Mouse (Mus musculus): ENCODE results near the gene Ciapin1.
"Not testable (repeated sequence)": the region's sequence is repeated elsewhere in the genome, so short reads cannot be mapped to it uniquely, and the experiment has no call there.

Gene Ciapin1

DNA sequence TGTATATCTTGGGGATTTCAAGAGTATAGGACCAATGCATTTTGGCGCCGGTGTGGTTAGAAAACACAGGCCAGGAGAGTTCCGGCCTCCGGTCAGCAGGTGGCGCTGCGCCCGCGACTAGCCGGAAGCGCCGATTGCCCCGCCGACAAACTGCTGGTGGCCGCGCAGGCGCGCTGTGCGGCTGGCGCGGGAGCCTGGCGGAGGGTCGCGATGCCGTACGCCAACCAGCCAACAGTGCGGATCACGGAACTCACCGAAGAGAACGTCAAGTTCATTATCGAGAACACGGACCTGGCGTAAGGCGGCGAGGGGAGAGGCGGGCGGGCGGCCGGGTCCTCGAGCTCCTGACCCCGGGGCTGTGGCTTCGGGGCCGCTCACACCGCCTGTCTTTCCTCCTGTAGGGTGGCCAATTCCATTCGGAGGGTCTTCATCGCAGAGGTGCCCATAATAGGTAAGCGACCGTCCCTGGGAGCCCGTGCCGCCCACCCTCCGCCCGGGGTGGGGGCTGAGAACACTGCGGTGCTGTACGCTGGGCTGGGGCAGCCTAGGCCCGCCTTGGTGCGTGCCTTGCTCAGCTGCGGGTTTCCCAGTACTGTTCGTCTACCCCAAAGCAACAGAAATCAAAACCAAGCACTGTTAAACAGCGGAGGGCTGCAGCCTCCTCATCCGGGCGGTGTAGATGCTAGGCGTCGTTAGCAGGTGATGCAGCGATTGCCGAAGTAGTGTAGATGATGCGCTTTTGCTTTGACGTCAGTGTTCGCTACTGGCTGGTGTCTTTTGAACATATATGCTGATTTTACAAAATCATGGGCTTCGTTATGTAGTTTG lies 19.4 kb upstream of the Ciapin1 start, which contains the start of gene Polr2c:
TSS of gene Polr2c (plus strand) at position 105 of the 828 bp plus-strand sequence.
- peak; percentile 80 to 88 for DNase-seq (ENCODE audit: low spot score in 2 of 2)

GRCm38 (mm10) chr8:94857011-94857345 lies 18.8 kb upstream of the Ciapin1 start:
- DNase-seq (ENCODE audit: low spot score in 2 of 2) = no peak

- DNase-seq (ENCODE audit: low spot score in 2 of 2) = not testable (repeated sequence)
Observed at GRCm38 (mm10) chr8:94854761-94855160, 16.6 kb upstream of the Ciapin1 start.

DNA sequence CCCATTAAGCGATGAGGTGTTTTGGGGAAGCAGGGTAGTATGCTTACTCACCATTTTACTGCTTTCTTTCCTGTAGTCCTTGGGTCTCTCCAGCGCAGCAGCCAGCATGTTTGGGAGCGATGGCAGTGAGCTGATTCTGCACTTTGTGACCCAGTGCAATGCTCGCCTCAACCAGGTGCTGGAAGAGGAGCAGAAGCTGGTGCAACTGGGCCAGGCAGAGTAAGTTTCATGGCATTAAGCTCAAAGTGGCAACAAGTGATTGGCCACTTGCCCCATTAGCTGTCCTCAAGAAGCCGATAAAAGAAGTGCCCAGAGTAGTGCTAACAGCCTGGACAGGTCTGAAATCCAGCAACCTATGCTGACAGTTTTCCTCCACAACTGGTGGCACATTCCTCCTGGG lies 11.9 kb upstream of the Ciapin1 start:
- no peak for DNase-seq (ENCODE audit: low spot score in 2 of 2)

GRCm38 (mm10) chr8:94841183-94841582 lies 3.0 kb upstream of the Ciapin1 start:
- no peak for DNase-seq (ENCODE audit: low spot score in 2 of 2)

- DNase-seq (ENCODE audit: low spot score in 2 of 2) = peak; percentile 64 to 82
Observed at GRCm38 (mm10) chr8:94838600-94838999, 442 bp upstream of the Ciapin1 start.

DNA sequence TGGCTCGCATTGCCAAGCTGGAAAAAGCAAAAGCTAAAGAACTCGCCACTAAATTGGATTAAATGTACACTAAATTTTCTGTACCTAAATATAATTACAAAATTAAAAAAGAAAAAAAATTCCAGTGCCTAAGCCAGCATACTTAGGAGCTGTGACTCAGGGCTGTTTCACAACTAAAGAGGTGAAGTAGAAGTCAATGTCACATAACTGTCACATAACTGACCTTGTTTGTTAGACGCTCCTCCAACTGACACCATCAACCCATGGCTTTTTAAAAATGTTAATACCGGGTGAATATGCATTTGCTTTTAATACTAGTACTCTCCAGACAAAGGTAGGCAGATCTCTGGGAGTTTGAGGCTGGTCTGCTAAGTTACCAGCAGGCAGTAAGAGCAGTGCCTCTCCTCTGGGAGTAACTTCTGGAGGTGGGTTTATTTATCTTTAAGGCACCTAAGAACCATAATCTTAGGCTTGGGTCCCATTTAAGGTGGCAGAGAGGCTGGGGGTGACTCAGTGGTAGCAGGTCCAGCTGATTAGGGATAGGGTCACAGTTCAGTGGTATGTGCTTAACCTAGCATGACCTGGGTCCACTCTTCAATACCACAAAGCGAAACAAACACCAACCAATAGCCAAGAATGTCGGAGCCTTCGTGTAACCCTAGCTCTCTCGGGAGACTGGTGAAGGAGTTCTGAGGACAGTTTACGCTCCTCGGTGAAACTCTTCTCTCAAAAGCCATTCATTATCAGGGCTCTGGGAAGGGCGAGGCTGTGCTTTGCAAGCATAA lies 1.5 kb downstream of the Ciapin1 start:
- no peak for DNase-seq (ENCODE audit: low spot score in 2 of 2)

DNA sequence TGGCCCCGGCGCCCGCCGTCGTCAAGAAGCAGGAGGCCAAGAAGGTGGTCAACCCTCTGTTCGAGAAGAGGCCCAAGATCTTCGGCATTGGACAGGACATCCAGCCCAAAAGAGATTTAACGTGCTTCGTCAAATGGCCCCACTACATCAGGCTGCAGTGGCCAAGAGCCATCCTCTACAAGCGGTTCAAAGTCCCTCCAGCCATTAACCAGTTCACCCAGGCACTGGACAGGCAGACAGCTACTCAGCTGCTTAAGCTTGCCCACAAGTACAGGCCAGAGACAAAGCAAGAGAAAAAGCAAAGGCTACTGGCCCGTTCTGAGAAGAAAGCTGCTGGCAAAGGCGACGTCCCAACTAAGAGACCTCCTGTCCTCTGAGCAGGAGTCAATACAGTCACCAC lies 2.4 kb downstream of the Ciapin1 start:
- not testable (repeated sequence) for DNase-seq (ENCODE audit: low spot score in 2 of 2)

- DNase-seq (ENCODE audit: low spot score in 2 of 2) = not testable (repeated sequence)
Observed at GRCm38 (mm10) chr8:94833901-94834405, 4.2 kb downstream of the Ciapin1 start.

DNA sequence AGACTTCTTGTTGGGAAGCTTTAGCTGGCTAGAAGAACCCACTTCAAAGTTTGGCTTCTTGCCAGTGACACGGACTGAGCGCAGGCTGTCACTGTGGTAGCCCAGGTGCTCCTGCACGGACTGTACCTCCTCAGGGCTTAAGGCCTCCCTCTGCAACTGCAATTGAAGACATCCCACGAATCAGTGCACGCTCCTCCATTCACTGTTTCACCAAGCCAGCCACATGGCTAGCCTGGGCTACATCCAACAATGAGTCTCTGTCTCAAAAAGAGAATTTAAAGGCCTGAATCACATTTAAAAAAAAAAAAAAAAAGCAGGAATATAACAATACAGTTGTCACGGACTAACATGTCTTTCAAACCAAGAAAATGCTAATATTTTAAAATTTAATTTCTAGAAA lies 9.9 kb downstream of the Ciapin1 start:
- DNase-seq (ENCODE audit: low spot score in 2 of 2) = no peak

- DNase-seq (ENCODE audit: low spot score in 2 of 2) = no peak
Observed at GRCm38 (mm10) chr8:94826210-94826609, 11.9 kb downstream of the Ciapin1 start.

GRCm38 (mm10) chr8:94825170-94825569 lies 13.0 kb downstream of the Ciapin1 start:
- no peak for DNase-seq (ENCODE audit: low spot score in 2 of 2)

DNA sequence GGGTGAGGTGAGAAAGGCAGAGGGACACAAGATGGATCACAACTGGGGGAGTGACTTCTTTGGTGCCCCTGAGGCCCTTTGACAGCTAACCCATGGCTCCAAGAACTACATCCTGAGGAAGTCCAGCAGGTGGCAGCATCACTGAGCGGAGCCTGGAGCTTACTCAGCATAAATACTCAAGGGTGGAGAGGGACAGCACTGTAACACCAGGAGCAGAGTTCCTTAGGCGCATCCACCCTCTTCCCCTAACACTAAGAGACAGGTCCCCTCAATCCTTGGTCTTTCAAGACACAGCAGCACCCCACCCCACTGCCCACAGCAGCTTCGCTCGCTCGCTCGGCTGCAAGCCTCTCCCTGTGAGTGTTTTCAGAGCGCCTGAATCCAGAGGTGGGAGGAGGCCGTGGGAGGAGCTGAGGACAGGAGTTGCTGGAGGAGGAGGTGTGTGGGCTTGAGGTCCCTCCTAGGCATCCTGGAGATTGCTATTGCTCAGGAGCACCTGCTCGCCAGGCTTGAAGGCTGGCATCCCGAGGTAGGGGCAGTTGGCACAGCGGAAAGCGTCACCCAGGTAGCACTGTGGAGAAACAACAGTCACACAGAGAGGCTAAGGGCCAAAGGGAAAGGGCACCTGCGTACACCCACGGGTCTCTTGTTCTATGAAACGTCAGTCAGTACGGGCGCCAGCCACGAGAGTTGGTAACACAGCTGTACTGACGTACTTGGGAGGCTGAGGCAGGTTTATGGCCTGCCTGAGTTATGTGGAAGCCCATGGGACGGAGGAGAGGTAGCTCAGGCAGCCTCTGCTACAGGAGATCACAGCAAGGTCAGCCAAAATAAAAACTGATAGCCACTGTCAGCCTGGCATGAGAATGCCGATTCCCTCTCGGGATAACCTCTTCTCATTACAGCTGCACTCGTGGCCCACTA lies 15.3 kb downstream of the Ciapin1 start:
- peak in 1 of 2 experiments; percentile 53 for DNase-seq (ENCODE audit: low spot score in 2 of 2)

- no peak for DNase-seq (ENCODE audit: low spot score in 2 of 2)
Observed at GRCm38 (mm10) chr8:94821381-94821780, 16.8 kb downstream of the Ciapin1 start.

GRCm38 (mm10) chr8:94820553-94820952 lies 17.6 kb downstream of the Ciapin1 start:
- DNase-seq (ENCODE audit: low spot score in 2 of 2) = no peak

- no peak for DNase-seq (ENCODE audit: low spot score in 2 of 2)
Observed at GRCm38 (mm10) chr8:94819671-94820179, 18.4 kb downstream of the Ciapin1 start.

GRCm38 (mm10) chr8:94817933-94818332 lies 20.2 kb downstream of the Ciapin1 start:
- no peak for DNase-seq (ENCODE audit: low spot score in 2 of 2)

GRCm38 (mm10) chr8:94814556-94814955 lies 23.6 kb downstream of the Ciapin1 start:
- no peak for DNase-seq (ENCODE audit: low spot score in 2 of 2)

- DNase-seq (ENCODE audit: low spot score in 2 of 2) = peak; percentile 67 to 90
Observed at GRCm38 (mm10) chr8:94812645-94813098, 25.5 kb downstream of the Ciapin1 start.

- no peak for DNase-seq (ENCODE audit: low spot score in 2 of 2)
Observed at GRCm38 (mm10) chr8:94811654-94812053, 26.5 kb downstream of the Ciapin1 start.

DNA sequence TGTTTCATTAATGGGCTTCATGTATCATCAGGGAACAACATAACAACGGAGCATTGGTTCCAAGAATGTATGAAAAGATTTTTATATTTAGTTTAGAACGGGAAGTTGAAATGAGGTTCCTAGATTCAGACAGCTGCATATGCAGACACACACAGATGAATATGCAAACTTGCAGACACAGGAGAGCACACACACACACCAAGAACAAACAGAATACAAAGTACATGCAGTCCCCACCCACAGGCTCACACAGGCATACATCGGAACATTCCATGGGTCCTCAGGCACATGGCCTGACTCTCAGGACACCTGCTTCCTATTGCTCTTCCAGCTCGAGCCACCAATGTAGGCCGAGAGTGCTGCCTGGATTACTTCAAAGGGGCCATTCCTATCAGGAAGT lies 27.3 kb downstream of the Ciapin1 start:
- no peak for DNase-seq (ENCODE audit: low spot score in 2 of 2)
